Mouse (Mus musculus) myocyte (in vitro differentiated cells): Measurements from ENCODE around the gene Kctd21. TPM values are rescaled to one million over a fixed set of nuclear protein-coding genes. Genes with fewer than 3 reads are reported as not detected.

Source experiments
- H3K27me3 ChIP-seq: one replicate; pipeline ENCODE4 v1.6.1; 2011; ENCODE audit not compliant: control insufficient read depth, insufficient read depth, insufficient read length
- H3K36me3 ChIP-seq: one replicate; pipeline ENCODE4 v1.6.1; 2011; ENCODE audit not compliant: control insufficient read depth, insufficient read depth
- H3K4me2 ChIP-seq: one replicate; pipeline ENCODE4 v1.6.1; 2011; ENCODE audit warnings: low read depth, control low read depth
- H3K4me3 ChIP-seq: one replicate; pipeline ENCODE4 v1.5.1; 2011; ENCODE audit warnings: mild to moderate bottlenecking, control low read depth, moderate library complexity
- H3K79me2 ChIP-seq: one replicate; pipeline ENCODE4 v1.6.1; 2011; ENCODE audit not compliant: control insufficient read depth, insufficient read depth
- H3ac ChIP-seq: one replicate; pipeline ENCODE4 v1.6.1; 2011; ENCODE audit not compliant: control insufficient read depth, insufficient read length
- CEBPB ChIP-seq: IDR thresholded peaks from 2 replicates; pipeline ENCODE4 v1.6.1; 2011; ENCODE audit warnings: mild to moderate bottlenecking, moderate library complexity; ENCODE audit not compliant: poor library complexity, insufficient read depth, severe bottlenecking
- E2F4 ChIP-seq: IDR thresholded peaks from one replicate; pipeline ENCODE4 v1.6.1; 2011; ENCODE audit warnings: mild to moderate bottlenecking, control low read depth, moderate library complexity; ENCODE audit not compliant: insufficient read depth
- MAX ChIP-seq: IDR thresholded peaks from one replicate; pipeline ENCODE4 v1.6.1; 2011; ENCODE audit warnings: low read depth, mild to moderate bottlenecking, control low read depth
- MYOD1 ChIP-seq, 3 experiments: IDR thresholded peaks; one replicate each; pipeline ENCODE4 v1.6.1; 2011; ENCODE audit warnings: control low read depth in 2 of 3, low read depth in 2 of 3, mild to moderate bottlenecking in 2 of 3, moderate library complexity in 1 of 3; ENCODE audit not compliant: insufficient read length in 2 of 3, control insufficient read depth in 1 of 3
- MYOG ChIP-seq, 3 experiments: IDR thresholded peaks; one replicate each; pipeline ENCODE4 v1.6.1; 2011; ENCODE audit warnings: control low read depth in 2 of 3, low read depth in 2 of 3, mild to moderate bottlenecking in 2 of 3; ENCODE audit not compliant: insufficient read length in 2 of 3, control insufficient read depth in 1 of 3, insufficient read depth in 1 of 3
- POLR2A ChIP-seq: IDR thresholded peaks from one replicate; pipeline ENCODE4 v1.6.1; 2011; ENCODE audit warnings: low read depth, mild to moderate bottlenecking, control low read depth, moderate library complexity; ENCODE audit not compliant: insufficient read length
- POLR2AphosphoS2 ChIP-seq: IDR thresholded peaks from one replicate; pipeline ENCODE4 v1.6.1; 2011; ENCODE audit warnings: low read depth, control low read depth; ENCODE audit not compliant: insufficient read length
- REST ChIP-seq: IDR thresholded peaks from one replicate; pipeline ENCODE4 v1.6.1; 2011; ENCODE audit warnings: mild to moderate bottlenecking, control low read depth, moderate library complexity; ENCODE audit not compliant: insufficient read depth, insufficient read length
- SRF ChIP-seq: IDR thresholded peaks from one replicate; pipeline ENCODE4 v1.6.1; 2011; ENCODE audit warnings: low read depth; ENCODE audit not compliant: control insufficient read depth, insufficient read length
- TCF12 ChIP-seq: IDR thresholded peaks from one replicate; pipeline ENCODE4 v1.6.1; 2011; ENCODE audit warnings: mild to moderate bottlenecking, control low read depth; ENCODE audit not compliant: poor library complexity, insufficient read depth, severe bottlenecking
- TCF3 ChIP-seq: IDR thresholded peaks from one replicate; pipeline ENCODE4 v1.6.1; 2011; ENCODE audit warnings: low read depth, control low read depth; ENCODE audit not compliant: insufficient read length
- USF1 ChIP-seq: IDR thresholded peaks from one replicate; pipeline ENCODE4 v1.6.1; 2011; ENCODE audit warnings: low read depth, mild to moderate bottlenecking, control low read depth, moderate library complexity
- polyA plus RNA-seq: library from polyadenylated mRNA; unstranded; fragments of >200 nt; fragmentation: generic; extraction: Trizol; gene quantifications from one replicate; pipeline ENCODE4 v1.2.1, GENCODE M21; 2012; ENCODE audit warnings: missing spikeins

Kctd21 gene
- 2.3 TPM for polyA plus RNA-seq

DNA sequence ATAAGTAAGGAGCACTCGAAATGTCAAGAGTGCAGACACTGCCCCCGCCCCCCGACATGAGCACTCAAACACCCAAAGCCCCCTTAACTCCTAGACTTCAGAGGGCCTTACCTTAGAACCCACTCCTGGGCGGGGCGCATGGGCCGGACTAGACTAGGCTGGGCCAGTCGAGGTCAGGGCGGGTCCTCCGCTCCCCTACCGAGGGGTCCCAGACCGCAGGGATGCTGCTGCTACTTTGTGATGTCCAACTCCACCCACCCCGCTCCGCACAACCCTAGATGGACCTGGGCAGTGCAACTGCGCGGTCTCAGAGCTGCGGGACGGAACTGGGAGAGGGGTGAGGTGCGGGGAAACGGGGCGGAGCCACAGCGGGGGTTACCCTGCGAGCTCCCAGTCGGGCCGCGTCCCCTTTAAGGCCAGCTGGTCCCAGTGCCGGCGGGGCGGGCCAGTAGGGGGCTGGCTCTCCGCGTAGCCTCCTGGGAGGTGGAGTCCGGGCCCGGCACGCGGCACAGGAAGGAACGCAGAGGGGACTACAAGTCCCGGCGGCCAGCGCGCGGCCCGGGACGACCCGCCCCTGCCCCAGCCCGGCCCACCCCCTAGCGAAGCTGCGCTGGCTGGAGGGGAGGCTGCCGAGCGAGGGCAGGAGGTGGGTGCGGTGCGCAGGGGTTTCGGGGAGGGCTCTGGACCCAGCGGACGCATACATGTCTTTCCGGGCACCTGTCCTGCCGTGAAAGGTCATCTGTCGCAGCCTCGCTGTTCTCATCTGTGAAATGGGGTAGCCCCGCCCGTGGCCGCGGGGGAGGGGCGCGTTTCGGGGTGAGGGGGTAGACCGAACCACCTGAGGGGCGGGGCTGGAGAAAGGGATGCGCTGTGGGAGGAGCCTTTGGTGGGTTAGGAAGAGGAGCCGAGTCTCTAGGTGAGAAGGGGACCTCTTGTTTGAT, at the start of gene Kctd21, which contains the start of gene Usp35:
Kctd21 (plus strand) TSS at position 602 of the 941 bp plus-strand sequence.
Usp35 (minus strand) TSS at position 295 of the 941 bp plus-strand sequence.
- Histone ChIP-seq H3K4me2 (peak within 1 kb of the TSS; percentile 93), H3K79me2 (no peaks in the 10 kb centered on the region)
- no peak for TF ChIP-seq TCF12
- TF ChIP-seq POLR2A, result peak; percentile 82
- TF ChIP-seq E2F4, result no peak
- no peak for TF ChIP-seq SRF
- peak in 2 of 3 experiments; percentile 16 to 17 for TF ChIP-seq MYOD1 (IDR thresholded peaks at IDR 0.05; ENCODE audit: control insufficient read depth in 1 of 3, insufficient read length in 2 of 3, low read depth in 2 of 3)
- peak in 1 of 3 experiments; percentile 47 for TF ChIP-seq MYOG (IDR thresholded peaks at IDR 0.05; ENCODE audit: control insufficient read depth in 1 of 3, insufficient read depth in 1 of 3, insufficient read length in 2 of 3, low read depth in 2 of 3)
- peak; percentile 82 for TF ChIP-seq POLR2AphosphoS2
- TF ChIP-seq TCF3, result no peak

GRCm38 (mm10) chr7:97296986-97297385, 35.1 kb upstream of the Kctd21 start:
- H3ac ChIP-seq, result no peak overlapping the region
- H3K27me3 ChIP-seq, result no peaks in the 10 kb centered on the region
- TF ChIP-seq MYOD1 (IDR thresholded peaks at IDR 0.05; ENCODE audit: control insufficient read depth in 1 of 3, insufficient read length in 2 of 3, low read depth in 2 of 3) (no peak), POLR2A (no peak), SRF (no peak), POLR2AphosphoS2 (no peak), REST (no peak), MYOG (IDR thresholded peaks at IDR 0.05; ENCODE audit: control insufficient read depth in 1 of 3, insufficient read depth in 1 of 3, insufficient read length in 2 of 3, low read depth in 2 of 3) (no peak), CEBPB (no peak)
- no peak overlapping the region for H3K4me3 ChIP-seq
- H3K79me2 ChIP-seq, result no peaks in the 10 kb centered on the region
- no peaks in the 10 kb centered on the region for H3K36me3 ChIP-seq
- no peak overlapping the region for H3K4me2 ChIP-seq

More for the DNA sequence above, at the start of gene Kctd21, which contains the start of gene Usp35:
- H3ac ChIP-seq, result peak within 1 kb of the TSS; percentile 29
- H3K36me3 ChIP-seq, result no peaks in the 10 kb centered on the region
- peak within 1 kb of the TSS; percentile 63 for H3K4me3 ChIP-seq
- no peaks in the 10 kb centered on the region for H3K27me3 ChIP-seq

GRCm38 (mm10) chr7:97297466-97297865, 34.7 kb upstream of the Kctd21 start:
- no peak overlapping the region for H3K4me2 ChIP-seq
- no peaks in the 10 kb centered on the region for H3K27me3 ChIP-seq
- no peak for TF ChIP-seq USF1
- no peaks in the 10 kb centered on the region for H3K79me2 ChIP-seq
- H3K36me3 ChIP-seq, result no peaks in the 10 kb centered on the region
- no peak overlapping the region for H3K4me3 ChIP-seq
- H3ac ChIP-seq, result no peak overlapping the region

GRCm38 (mm10) chr7:97298279-97298678, 33.8 kb upstream of the Kctd21 start:
- no peaks in the 10 kb centered on the region for H3K27me3 ChIP-seq
- H3K79me2 ChIP-seq, result no peaks in the 10 kb centered on the region
- no peaks in the 10 kb centered on the region for H3K36me3 ChIP-seq
- TF ChIP-seq CEBPB (no peak), MYOG (IDR thresholded peaks at IDR 0.05; ENCODE audit: control insufficient read depth in 1 of 3, insufficient read depth in 1 of 3, insufficient read length in 2 of 3, low read depth in 2 of 3) (no peak), USF1 (no peak), SRF (no peak), MAX (no peak), E2F4 (no peak)
- no peak overlapping the region for H3ac ChIP-seq
- no peak overlapping the region for H3K4me2 ChIP-seq
- no peak overlapping the region for H3K4me3 ChIP-seq

DNA sequence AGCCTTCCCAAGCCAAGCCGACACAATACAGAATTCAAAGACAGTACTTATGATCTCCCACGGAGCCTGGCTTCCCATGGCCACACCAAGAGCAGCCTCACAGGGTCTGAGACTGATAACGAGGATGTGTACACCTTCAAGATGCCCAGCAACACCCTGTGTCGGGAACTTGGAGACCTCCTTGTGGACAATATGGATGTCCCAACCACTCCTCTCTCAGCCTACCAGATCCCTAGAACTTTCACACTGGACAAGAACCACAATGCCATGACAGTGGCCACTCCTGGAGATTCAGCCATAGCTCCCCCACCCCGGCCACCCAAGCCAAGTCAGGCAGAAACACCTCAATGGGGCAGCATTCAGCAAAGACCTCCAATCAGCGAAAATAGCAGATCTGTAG, 33.2 kb upstream of the Kctd21 start:
- no peaks in the 10 kb centered on the region for H3K27me3 ChIP-seq
- no peak overlapping the region for H3ac ChIP-seq
- H3K79me2 ChIP-seq, result no peaks in the 10 kb centered on the region
- H3K4me3 ChIP-seq, result no peak overlapping the region
- no peaks in the 10 kb centered on the region for H3K36me3 ChIP-seq
- no peak overlapping the region for H3K4me2 ChIP-seq
- TF ChIP-seq MYOD1 (IDR thresholded peaks at IDR 0.05; ENCODE audit: control insufficient read depth in 1 of 3, insufficient read length in 2 of 3, low read depth in 2 of 3) (no peak), REST (no peak), TCF3 (no peak), E2F4 (no peak), POLR2AphosphoS2 (no peak), MYOG (IDR thresholded peaks at IDR 0.05; ENCODE audit: control insufficient read depth in 1 of 3, insufficient read depth in 1 of 3, insufficient read length in 2 of 3, low read depth in 2 of 3) (no peak), SRF (no peak), USF1 (no peak), TCF12 (no peak), MAX (no peak), CEBPB (no peak), POLR2A (no peak)
